ENCODE assay signal across 10 mouse cellular contexts in the genomic region with DNA sequence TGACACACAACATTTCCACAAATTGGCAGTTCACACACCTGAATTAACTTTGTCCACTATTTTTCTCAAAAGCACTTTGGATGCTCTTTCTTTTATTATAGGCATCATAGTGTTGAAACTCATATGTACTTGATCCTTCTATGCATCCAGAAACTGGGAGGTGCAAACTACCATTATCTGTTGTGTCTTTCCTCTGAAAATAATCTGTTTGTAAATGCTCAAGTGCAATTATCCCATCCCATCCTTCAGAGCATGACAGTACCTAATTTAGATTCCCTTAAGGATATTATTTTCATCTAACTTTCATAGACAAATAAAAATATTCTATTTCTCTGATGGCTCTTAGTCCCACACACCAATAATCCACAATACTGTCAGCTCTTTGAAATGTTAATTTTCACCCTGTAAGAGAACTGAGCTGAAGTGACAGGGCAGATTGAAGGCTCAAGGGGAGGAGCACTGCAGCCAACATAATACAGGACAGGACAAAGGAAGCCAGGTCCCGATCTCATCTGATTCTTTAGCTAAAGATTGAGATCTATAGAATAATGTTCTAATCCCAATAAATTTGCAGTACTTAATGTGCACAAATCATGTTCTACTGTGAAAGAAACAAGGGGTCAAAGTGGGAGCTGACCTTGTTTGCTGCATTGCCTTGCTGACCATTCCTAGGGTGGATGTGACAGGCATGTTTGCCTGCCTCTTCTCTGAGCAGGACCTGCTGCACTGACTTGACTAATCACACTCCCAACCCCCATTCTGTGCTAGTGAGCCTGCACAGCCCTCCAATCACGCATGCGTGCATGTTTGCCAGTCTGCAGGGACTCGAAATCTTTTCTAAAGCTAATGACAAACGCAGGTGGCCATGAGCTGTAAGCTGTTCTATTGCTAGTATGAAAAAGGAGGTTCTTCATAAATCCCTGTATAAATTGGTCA. TPM values are rescaled to one million over a fixed set of nuclear protein-coding genes. Genes with fewer than 3 reads are reported as not detected.
A peak's percentile ranks its signal among the peaks of the same experiment; 100 is the strongest.
DNase-seq lines count a peak whose midpoint lies in the region; ATAC-seq lines count a peak whose summit lies in the region.
"Had no signal": no experiment of that assay in that cellular context is flagged by ENCODE, and none has a peak within 500 bp of the region (broad histone marks: within the 10 kb centered on the region; RNA-seq: fewer than 3 reads in every experiment).

No protein-coding gene starts in this region.

- H3K9ac ChIP-seq in hindbrain, embryonic 11.5 days (ENCODE audit: low read depth, low read length) = no peak overlapping the region
- H3K9ac ChIP-seq: stomach, embryonic 15.5 days had no signal

- ATAC-seq in hindbrain, embryonic 11.5 days (ENCODE audit: low FRiP score) = peak; percentile 98

- WGBS in hindbrain, embryonic 11.5 days = 63% methylated on average over 5 of the region's 5 CpGs

- H3K4me3 ChIP-seq in hindbrain, embryonic 11.5 days (ENCODE audit: low read depth, low read length) = no peak overlapping the region
- H3K4me3 ChIP-seq: stomach, embryonic 15.5 days had no signal

- no peaks in the 10 kb centered on the region for H3K9me3 ChIP-seq in hindbrain, embryonic 11.5 days (ENCODE audit: control insufficient read depth, low read length)
- H3K9me3 ChIP-seq: stomach, embryonic 15.5 days had no signal

- H3K27me3 ChIP-seq in hindbrain, embryonic 11.5 days (ENCODE audit: control insufficient read depth, insufficient read depth, low read length) = no peaks in the 10 kb centered on the region
- H3K27me3 ChIP-seq: stomach, embryonic 15.5 days had no signal

- no peaks in the 10 kb centered on the region for H3K4me1 ChIP-seq in hindbrain, embryonic 11.5 days (replicated peaks; ENCODE audit: control insufficient read depth, insufficient read depth, low read length)
- H3K4me1 ChIP-seq: stomach, embryonic 15.5 days had no signal

- H3K36me3 ChIP-seq in hindbrain, embryonic 11.5 days (ENCODE audit: control insufficient read depth, insufficient read depth, low read length) = no peaks in the 10 kb centered on the region
- H3K36me3 ChIP-seq: stomach, embryonic 15.5 days had no signal

- no peak overlapping the region for H3K4me2 ChIP-seq in hindbrain, embryonic 11.5 days (replicated peaks; ENCODE audit: low read depth, low read length)
- H3K4me2 ChIP-seq: stomach, embryonic 15.5 days had no signal

- 0 out of 2 replicates have a peak overlapping the region, but pooled peaks have one; percentile 65 for H3K27ac ChIP-seq in hindbrain, embryonic 11.5 days (ENCODE audit: low read depth, low read length)
- H3K27ac ChIP-seq: macrophage; stomach, embryonic 15.5 days had no signal

- intact Hi-C loops in left cerebral cortex, postnatal 10 days (cut with DNase I) = no loop called here

- peak; percentile 50 for DNase-seq in embryo, embryonic 10.5 days (ENCODE audit: low spot score)
- peak; percentile 63 for DNase-seq in hindbrain, embryonic 11.5 days (ENCODE audit: low spot score)
- peak; percentile 34 to 40 for DNase-seq in left cerebral cortex, postnatal 10 days (ENCODE audit: extremely low spot score in 1 of 2, low spot score in 2 of 2)
- DNase-seq in retina, postnatal 7 days (ENCODE audit: low read depth, low spot score) = peak; percentile 9
- DNase-seq in spleen, adult 18-20 months = no peak
- DNase-seq in adrenal gland, adult 2 months = no peak
- no peak for DNase-seq in lung, postnatal 36 days
- DNase-seq in gastrocnemius, adult 8-10 months (ENCODE audit: low spot score in 2 of 2) = no peak

RNA-seq across cellular contexts. Expression of gene Snrpn, which starts 30.5 kb away (rescaled TPM):
- polyA plus RNA-seq in hindbrain, embryonic 11.5 days (2014; fragmentation: Nextera tagmentation; extraction: Ambion mirVana) = 215 and 225 TPM in 2 replicates
- 100 to 1,000 TPM; 863 to 896 TPM for total RNA-seq in left cerebral cortex, postnatal 10 days (2021)
- total RNA-seq in adrenal gland, adult 2 months (2021) = 10 to 100 TPM; 30.8 to 41.7 TPM
- polyA plus RNA-seq in adrenal gland, adult 2 months (2012; rRNA removed) = 30.9 and 42.5 TPM in 2 replicates
- 10 to 100 TPM; 67.7 to 79.1 (median 73.1) TPM for total RNA-seq in gastrocnemius, adult 8-10 months (2022)
- polyA plus RNA-seq: macrophage had no signal

Comparison
In these comparisons a context has a peak if more than half of its experiments do, and no peak if none do; other contexts are left out.
1. DNase-seq: peak in embryo, embryonic 10.5 days (single experiment), hindbrain, embryonic 11.5 days (single experiment), left cerebral cortex, postnatal 10 days (2 of 2) and retina, postnatal 7 days (single experiment); none in spleen, adult 18-20 months (0 of 2), adrenal gland, adult 2 months (single experiment), lung, postnatal 36 days (single experiment) and gastrocnemius, adult 8-10 months (0 of 2).
2. RNA of gene Snrpn, which starts 30.5 kb away (total RNA-seq): 863 to 896 TPM in left cerebral cortex, postnatal 10 days; 67.7 to 79.1 TPM in gastrocnemius, adult 8-10 months and 30.8 to 41.7 TPM in adrenal gland, adult 2 months; every median in the first group is over 10 times any median in the second.